Mouse (Mus musculus): ENCODE results near the gene Dab1. TPM values are rescaled to one million over a fixed set of nuclear protein-coding genes. Genes with fewer than 3 reads are reported as not detected.

Gene Dab1
- polyA plus RNA-seq, 1 experiment from 2014 or later = 24.1 TPM

GRCm38 (mm10) chr4:104269422-104270172 lies 650.4 kb downstream of the Dab1 start:
- ATAC-seq (replicated peaks; ENCODE audit: low FRiP score, low TSS enrichment, low read depth) (no peak), DNase-seq (ENCODE audit: low spot score) (no peak)
- Histone ChIP-seq H3K27ac (ENCODE audit: low read depth) (no peak overlapping the region), H3K36me3 (ENCODE audit: control insufficient read depth, insufficient read depth, low read length) (no peaks in the 10 kb centered on the region), H3K27me3 (replicated peaks; ENCODE audit: control insufficient read depth, insufficient read depth, low read length) (no peaks in the 10 kb centered on the region), H3K4me3 (ENCODE audit: low read depth, low read length) (no peak overlapping the region), H3K9ac (ENCODE audit: low read length) (no peak overlapping the region), H3K4me2 (ENCODE audit: low read length) (no peak overlapping the region), H3K4me1 (replicated peaks; ENCODE audit: control insufficient read depth, insufficient read depth, low read length) (no peaks in the 10 kb centered on the region), H3K9me3 (ENCODE audit: control insufficient read depth, low read length) (no peaks in the 10 kb centered on the region)
- WGBS = 87% methylated on average over 6 of the region's 6 CpGs

- Histone ChIP-seq H3K9me3 (ENCODE audit: control insufficient read depth, low read length) (no peaks in the 10 kb centered on the region), H3K4me2 (ENCODE audit: low read length) (no peak overlapping the region), H3K4me1 (replicated peaks; ENCODE audit: control insufficient read depth, insufficient read depth, low read length) (no peaks in the 10 kb centered on the region), H3K27ac (ENCODE audit: low read depth) (no peak overlapping the region), H3K4me3 (ENCODE audit: low read depth, low read length) (no peak overlapping the region), H3K9ac (ENCODE audit: low read length) (no peak overlapping the region), H3K27me3 (replicated peaks; ENCODE audit: control insufficient read depth, insufficient read depth, low read length) (no peaks in the 10 kb centered on the region), H3K36me3 (ENCODE audit: control insufficient read depth, insufficient read depth, low read length) (no peaks in the 10 kb centered on the region)
- WGBS = 78% methylated on average over 5 of the region's 5 CpGs
- DNase-seq (ENCODE audit: low spot score) = no peak
- no peak for ATAC-seq (replicated peaks; ENCODE audit: low FRiP score, low TSS enrichment, low read depth)
These were observed 651.0 kb downstream of the Dab1 start for GRCm38 (mm10) chr4:104270173-104270557.

DNA sequence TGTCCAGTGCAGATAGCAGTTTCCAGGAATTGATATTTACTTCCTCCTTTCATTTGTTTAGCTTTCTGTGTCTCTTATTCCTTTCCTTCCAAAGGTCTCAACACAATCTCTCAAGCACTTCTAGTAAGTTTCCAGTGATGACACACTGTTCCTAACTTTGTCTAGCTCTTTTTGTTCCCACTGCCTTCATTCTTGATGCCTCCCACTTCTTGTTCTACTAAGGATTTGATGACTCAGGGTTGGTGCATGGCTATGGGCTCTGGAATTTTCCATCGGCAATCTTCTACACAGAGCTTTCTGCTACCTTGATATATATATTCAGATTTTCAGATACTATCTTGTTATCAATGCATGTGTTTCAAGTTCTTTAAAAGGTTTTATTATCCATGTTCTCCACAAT lies 656.1 kb downstream of the Dab1 start:
- Histone ChIP-seq H3K27ac (ENCODE audit: low read depth) (no peak overlapping the region), H3K9me3 (ENCODE audit: control insufficient read depth, low read length) (no peaks in the 10 kb centered on the region), H3K4me3 (ENCODE audit: low read depth, low read length) (no peak overlapping the region), H3K9ac (ENCODE audit: low read length) (no peak overlapping the region), H3K4me2 (ENCODE audit: low read length) (no peak overlapping the region), H3K27me3 (replicated peaks; ENCODE audit: control insufficient read depth, insufficient read depth, low read length) (no peaks in the 10 kb centered on the region), H3K36me3 (ENCODE audit: control insufficient read depth, insufficient read depth, low read length) (no peaks in the 10 kb centered on the region), H3K4me1 (replicated peaks; ENCODE audit: control insufficient read depth, insufficient read depth, low read length) (no peaks in the 10 kb centered on the region)
- ATAC-seq (replicated peaks; ENCODE audit: low FRiP score, low TSS enrichment, low read depth) = no peak
- DNase-seq (ENCODE audit: low spot score) = no peak
- WGBS = 96% methylated on average over 1 of the region's 1 CpGs

DNA sequence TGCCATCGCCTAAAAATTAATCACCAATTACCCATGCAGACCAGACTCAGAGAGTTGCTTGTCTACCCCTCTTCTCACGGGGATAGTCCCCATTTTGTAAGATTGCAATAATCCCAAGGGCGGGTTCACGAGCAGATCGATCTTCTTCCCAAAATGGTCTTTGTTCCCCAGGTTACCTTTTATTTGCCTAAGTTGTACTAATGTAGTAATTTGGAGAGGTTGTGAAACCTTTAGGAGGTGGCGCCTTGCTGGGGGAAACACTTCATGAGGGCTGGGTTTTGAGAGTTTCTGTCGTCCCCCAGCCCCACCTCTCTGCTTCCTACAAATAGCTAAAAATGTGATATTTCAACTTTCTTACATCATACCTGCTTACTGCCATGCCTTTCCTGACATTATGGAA lies 657.8 kb downstream of the Dab1 start:
- DNase-seq (ENCODE audit: low spot score) (no peak), ATAC-seq (replicated peaks; ENCODE audit: low FRiP score, low TSS enrichment, low read depth) (no peak)
- 90% methylated on average over 7 of the region's 7 CpGs for WGBS
- Histone ChIP-seq H3K27me3 (replicated peaks; ENCODE audit: control insufficient read depth, insufficient read depth, low read length) (no peaks in the 10 kb centered on the region), H3K4me2 (ENCODE audit: low read length) (no peak overlapping the region), H3K9ac (ENCODE audit: low read length) (no peak overlapping the region), H3K27ac (ENCODE audit: low read depth) (no peak overlapping the region), H3K4me1 (replicated peaks; ENCODE audit: control insufficient read depth, insufficient read depth, low read length) (no peaks in the 10 kb centered on the region), H3K4me3 (ENCODE audit: low read depth, low read length) (no peak overlapping the region), H3K36me3 (ENCODE audit: control insufficient read depth, insufficient read depth, low read length) (no peaks in the 10 kb centered on the region), H3K9me3 (ENCODE audit: control insufficient read depth, low read length) (no peaks in the 10 kb centered on the region)

- no peaks in the 10 kb centered on the region for H3K9me3 ChIP-seq (ENCODE audit: control insufficient read depth, low read length)
- no peaks in the 10 kb centered on the region for H3K27me3 ChIP-seq (replicated peaks; ENCODE audit: control insufficient read depth, insufficient read depth, low read length)
- H3K9ac ChIP-seq (ENCODE audit: low read length) = no peak overlapping the region
- H3K36me3 ChIP-seq (ENCODE audit: control insufficient read depth, insufficient read depth, low read length) = no peaks in the 10 kb centered on the region
- ATAC-seq (replicated peaks; ENCODE audit: low FRiP score, low TSS enrichment, low read depth) (no peak), DNase-seq (ENCODE audit: low spot score) (no peak)
- no peak overlapping the region for H3K27ac ChIP-seq (ENCODE audit: low read depth)
- H3K4me3 ChIP-seq (ENCODE audit: low read depth, low read length) = no peak overlapping the region
- no peak overlapping the region for H3K4me2 ChIP-seq (ENCODE audit: low read length)
- no peaks in the 10 kb centered on the region for H3K4me1 ChIP-seq (replicated peaks; ENCODE audit: control insufficient read depth, insufficient read depth, low read length)
- 61% methylated on average over 3 of the region's 3 CpGs for WGBS
These were observed 662.4 kb downstream of the Dab1 start for GRCm38 (mm10) chr4:104281518-104281917.

DNA sequence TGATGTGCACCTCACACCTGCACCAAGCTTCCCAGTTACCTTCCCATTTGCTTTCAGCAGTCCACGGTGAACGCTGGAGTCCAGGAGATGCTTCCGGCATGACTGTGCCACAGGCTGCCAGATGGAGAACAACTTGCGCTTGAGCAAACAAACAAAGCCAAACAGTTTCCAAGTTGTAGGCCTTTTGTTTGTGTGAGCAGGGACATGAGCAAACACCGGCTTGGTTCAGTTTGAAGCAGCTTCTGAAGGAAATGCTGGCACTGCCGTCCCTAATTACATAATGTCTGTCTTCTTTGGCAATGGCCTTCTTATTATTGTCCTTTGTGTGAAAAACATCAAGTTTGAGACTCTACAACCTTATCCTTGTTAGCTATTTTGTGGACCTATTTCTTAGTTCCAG lies 664.7 kb downstream of the Dab1 start:
- no peak overlapping the region for H3K27ac ChIP-seq (ENCODE audit: low read depth)
- H3K36me3 ChIP-seq (ENCODE audit: control insufficient read depth, insufficient read depth, low read length) = no peaks in the 10 kb centered on the region
- no peaks in the 10 kb centered on the region for H3K4me1 ChIP-seq (replicated peaks; ENCODE audit: control insufficient read depth, insufficient read depth, low read length)
- H3K4me2 ChIP-seq (ENCODE audit: low read length) = no peak overlapping the region
- no peaks in the 10 kb centered on the region for H3K9me3 ChIP-seq (ENCODE audit: control insufficient read depth, low read length)
- DNase-seq (ENCODE audit: low spot score) (no peak), ATAC-seq (replicated peaks; ENCODE audit: low FRiP score, low TSS enrichment, low read depth) (no peak)
- H3K9ac ChIP-seq (ENCODE audit: low read length) = no peak overlapping the region
- WGBS = 63% methylated on average over 6 of the region's 6 CpGs
- no peak overlapping the region for H3K4me3 ChIP-seq (ENCODE audit: low read depth, low read length)
- no peaks in the 10 kb centered on the region for H3K27me3 ChIP-seq (replicated peaks; ENCODE audit: control insufficient read depth, insufficient read depth, low read length)

GRCm38 (mm10) chr4:104288401-104288800 lies 669.2 kb downstream of the Dab1 start:
- no peak overlapping the region for H3K9ac ChIP-seq (ENCODE audit: low read length)
- H3K27ac ChIP-seq (ENCODE audit: low read depth) = no peak overlapping the region
- no peak overlapping the region for H3K4me3 ChIP-seq (ENCODE audit: low read depth, low read length)
- no peaks in the 10 kb centered on the region for H3K36me3 ChIP-seq (ENCODE audit: control insufficient read depth, insufficient read depth, low read length)
- no peak for ATAC-seq (replicated peaks; ENCODE audit: low FRiP score, low TSS enrichment, low read depth)
- 85% methylated on average over 3 of the region's 3 CpGs for WGBS
- no peaks in the 10 kb centered on the region for H3K9me3 ChIP-seq (ENCODE audit: control insufficient read depth, low read length)
- H3K27me3 ChIP-seq (replicated peaks; ENCODE audit: control insufficient read depth, insufficient read depth, low read length) = no peaks in the 10 kb centered on the region
- H3K4me2 ChIP-seq (ENCODE audit: low read length) = no peak overlapping the region
- H3K4me1 ChIP-seq (replicated peaks; ENCODE audit: control insufficient read depth, insufficient read depth, low read length) = no peaks in the 10 kb centered on the region
- no peak for DNase-seq (ENCODE audit: low spot score)

DNA sequence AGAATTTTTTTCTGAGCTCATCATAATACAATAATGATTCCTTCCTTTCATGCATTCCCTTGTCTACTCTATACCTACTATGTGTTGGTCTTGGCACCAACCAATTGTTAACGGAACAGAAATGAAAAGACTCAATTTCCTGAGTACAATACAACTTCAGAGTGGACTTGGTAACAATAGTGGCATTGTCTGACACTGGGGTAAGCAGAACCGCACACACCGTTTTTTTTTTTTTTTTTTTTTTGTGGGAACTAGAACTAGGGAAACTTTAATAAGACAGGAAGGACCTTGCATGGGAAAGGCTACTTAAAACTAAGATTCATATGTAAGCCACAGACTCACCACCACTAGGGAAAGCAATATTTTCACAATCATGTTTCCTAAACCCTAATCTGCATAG lies 682.6 kb downstream of the Dab1 start:
- ATAC-seq (replicated peaks; ENCODE audit: low FRiP score, low TSS enrichment, low read depth) (no peak), DNase-seq (ENCODE audit: low spot score) (no peak)
- no peak overlapping the region for H3K27ac ChIP-seq (ENCODE audit: low read depth)
- no peaks in the 10 kb centered on the region for H3K9me3 ChIP-seq (ENCODE audit: control insufficient read depth, low read length)
- H3K36me3 ChIP-seq (ENCODE audit: control insufficient read depth, insufficient read depth, low read length) = no peaks in the 10 kb centered on the region
- no peak overlapping the region for H3K9ac ChIP-seq (ENCODE audit: low read length)
- H3K4me3 ChIP-seq (ENCODE audit: low read depth, low read length) = no peak overlapping the region
- H3K27me3 ChIP-seq (replicated peaks; ENCODE audit: control insufficient read depth, insufficient read depth, low read length) = no peaks in the 10 kb centered on the region
- WGBS = 68% methylated on average over 3 of the region's 3 CpGs
- H3K4me1 ChIP-seq (replicated peaks; ENCODE audit: control insufficient read depth, insufficient read depth, low read length) = no peaks in the 10 kb centered on the region
- H3K4me2 ChIP-seq (ENCODE audit: low read length) = no peak overlapping the region

DNA sequence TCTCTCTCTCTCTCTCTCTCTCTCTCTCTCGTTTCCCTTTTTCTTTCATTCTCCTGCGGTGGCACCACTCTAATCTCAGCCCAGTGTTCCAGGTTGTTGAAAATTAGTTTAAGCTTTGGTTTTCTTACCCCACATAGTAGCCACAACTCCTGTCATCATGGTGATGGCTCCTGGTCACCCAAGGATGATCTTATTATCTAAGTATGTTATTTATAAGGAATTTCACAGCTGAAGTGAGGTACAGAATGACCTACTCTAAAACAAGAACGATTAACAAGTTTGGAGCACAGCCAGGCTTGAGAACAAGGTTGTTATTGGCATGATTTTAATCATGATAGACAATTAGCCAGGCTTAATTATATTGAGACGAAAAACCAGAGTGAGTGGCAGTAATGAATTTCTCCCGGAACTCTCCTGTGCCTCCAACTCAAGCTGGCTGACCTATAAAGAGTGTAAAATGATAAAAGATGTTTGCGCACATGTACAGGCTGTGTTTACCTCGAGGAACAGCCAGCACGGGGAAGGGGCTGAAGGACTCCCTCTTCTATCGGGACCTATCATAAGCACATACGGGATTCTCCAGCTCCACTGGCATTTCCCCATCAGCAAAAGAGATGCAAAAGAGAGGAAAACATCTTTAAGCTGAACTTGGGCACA lies 684.0 kb downstream of the Dab1 start:
- Histone ChIP-seq H3K4me2 (ENCODE audit: low read length) (no peak overlapping the region), H3K27ac (ENCODE audit: low read depth) (no peak overlapping the region), H3K9me3 (ENCODE audit: control insufficient read depth, low read length) (no peaks in the 10 kb centered on the region), H3K4me3 (ENCODE audit: low read depth, low read length) (no peak overlapping the region), H3K9ac (ENCODE audit: low read length) (no peak overlapping the region), H3K36me3 (ENCODE audit: control insufficient read depth, insufficient read depth, low read length) (no peaks in the 10 kb centered on the region), H3K27me3 (replicated peaks; ENCODE audit: control insufficient read depth, insufficient read depth, low read length) (no peaks in the 10 kb centered on the region), H3K4me1 (replicated peaks; ENCODE audit: control insufficient read depth, insufficient read depth, low read length) (no peaks in the 10 kb centered on the region)
- 59% methylated on average over 10 of the region's 10 CpGs for WGBS
- no peak for ATAC-seq (replicated peaks; ENCODE audit: low FRiP score, low TSS enrichment, low read depth)
- no peak for DNase-seq (ENCODE audit: low spot score)

Measured in intestine, embryonic 14.5 days (tissue).